Mouse (Mus musculus) right cerebral cortex, postnatal 25 days (tissue): ENCODE results near the gene Arpc5l.
"Not testable (repeated sequence)": the region's sequence is repeated elsewhere in the genome, so short reads cannot be mapped to it uniquely, and the experiment has no call there.

ENCODE experiments used
- DNase-seq: peaks from one replicate; pipeline ENCODE4 v3.0.0; 2022

The Arpc5l gene

DNA sequence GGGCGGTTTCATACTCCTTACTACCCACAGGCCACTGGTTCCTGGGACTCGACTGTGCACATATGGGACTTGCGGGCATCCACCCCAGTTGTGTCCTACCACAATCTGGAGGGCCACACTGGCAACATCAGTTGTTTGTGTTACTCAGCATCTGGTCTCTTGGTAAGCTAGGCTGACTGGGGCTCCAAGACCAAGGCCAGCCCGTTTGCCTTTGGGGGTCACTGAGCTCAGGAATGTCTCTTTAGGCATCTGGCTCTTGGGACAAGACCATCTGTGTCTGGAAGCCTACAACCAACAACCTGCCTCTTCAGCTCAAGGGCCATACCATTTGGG, 4.6 kb upstream of the Arpc5l start:
- DNase-seq = no peak

DNA sequence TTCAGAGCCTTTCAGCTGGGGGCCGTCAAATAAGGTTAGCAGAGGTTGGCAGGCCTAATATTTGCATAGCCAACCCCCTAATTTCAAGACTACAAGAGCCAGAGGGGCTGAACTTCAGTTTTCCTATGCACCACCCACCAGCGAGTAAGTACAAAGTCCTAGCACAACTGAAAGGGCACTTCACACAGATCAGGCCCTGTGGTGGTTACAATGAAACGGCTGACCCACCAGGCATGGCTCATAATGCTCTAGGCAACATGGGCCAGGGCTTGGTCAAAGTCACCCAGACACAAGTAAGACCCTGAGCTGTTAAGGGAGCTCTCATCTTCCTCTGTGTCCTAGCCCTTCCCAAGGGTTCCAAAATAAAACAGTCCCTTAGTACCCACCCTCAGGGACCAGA, 3.3 kb upstream of the Arpc5l start:
- DNase-seq = no peak

DNA sequence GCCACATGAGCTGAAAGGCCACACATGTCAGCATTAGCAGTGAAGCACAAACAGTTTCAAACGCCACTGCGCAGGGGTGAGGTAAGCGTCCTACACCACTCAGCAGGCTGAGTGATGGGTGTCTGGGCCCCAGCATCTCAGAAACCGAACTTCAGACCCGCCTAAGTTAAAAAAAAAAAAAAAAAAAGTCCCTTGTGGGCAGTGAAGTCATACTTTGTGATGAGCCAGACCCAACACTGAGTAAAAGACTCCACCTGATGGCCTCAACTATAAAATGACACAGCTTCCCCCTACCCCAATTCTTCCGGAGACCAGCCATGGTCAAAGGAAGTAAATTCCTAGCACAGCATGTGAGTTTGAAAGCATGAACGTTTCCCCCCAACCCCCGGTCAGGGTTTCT, 2.0 kb upstream of the Arpc5l start:
- no peak for DNase-seq

DNA sequence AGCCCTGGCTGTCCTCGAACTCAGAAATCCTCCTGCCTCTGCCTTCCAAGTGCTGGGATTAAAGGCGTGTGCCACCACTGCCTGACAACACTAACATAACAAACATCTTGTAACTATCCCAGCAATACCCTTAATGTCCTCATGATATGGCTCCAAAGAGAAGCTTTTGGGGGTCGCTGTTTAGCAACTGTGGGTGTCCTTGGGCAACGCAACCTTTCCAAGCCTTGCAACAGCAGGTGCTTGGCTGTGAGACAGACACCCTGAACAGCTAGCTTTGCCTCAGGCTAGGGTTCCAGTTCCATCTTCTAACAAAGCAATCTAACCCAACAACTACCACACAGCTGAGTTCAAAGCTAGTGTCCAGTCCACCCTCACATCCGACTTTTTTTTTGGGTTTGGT, 1.6 kb upstream of the Arpc5l start:
- DNase-seq = no peak

DNA sequence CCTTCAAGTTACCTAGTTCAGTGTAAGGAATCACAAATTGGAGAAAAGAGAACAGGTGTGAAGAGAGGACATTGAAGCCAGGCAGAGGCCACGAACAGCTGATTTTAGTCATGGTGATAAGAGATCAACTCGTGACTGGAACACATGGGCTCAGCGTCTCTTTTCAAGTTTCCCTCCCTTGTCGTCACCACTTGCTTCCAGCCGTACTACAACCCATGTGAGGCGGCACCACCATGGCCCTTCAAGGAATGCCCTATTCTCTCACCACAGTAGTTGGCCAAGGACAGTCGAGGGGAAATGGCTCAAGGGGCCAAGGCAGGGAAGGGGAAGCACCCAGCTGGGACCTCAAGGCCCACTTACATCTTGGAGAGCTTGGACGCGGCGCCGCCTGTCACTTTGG, 776 bp upstream of the Arpc5l start:
- DNase-seq = no peak

DNA sequence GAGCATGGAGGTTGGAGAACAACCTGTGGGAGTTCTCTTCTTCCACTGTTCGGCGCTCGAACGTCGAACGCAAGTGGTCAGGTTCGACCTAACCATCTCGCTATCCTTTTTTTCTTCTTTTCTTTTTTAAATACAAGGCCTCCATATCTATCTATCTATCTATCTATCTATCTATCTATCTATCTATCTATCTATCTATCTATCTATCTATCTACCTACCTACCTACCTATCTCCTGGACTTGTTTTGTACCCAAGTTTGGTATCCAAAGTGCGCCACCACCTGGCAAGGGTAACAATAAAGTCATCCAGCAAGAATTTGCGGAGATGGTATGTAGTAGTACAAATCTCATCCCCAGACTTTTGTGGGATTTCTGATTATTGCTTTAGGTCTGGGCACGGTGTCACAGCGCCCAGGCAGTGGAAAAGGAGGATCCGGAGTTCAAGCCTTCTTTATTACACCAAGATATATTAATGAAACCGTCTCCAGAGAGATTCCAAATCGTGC, 479 bp downstream of the Arpc5l start, which contains the start of gene Rpl35:
Rpl35 (minus strand) TSS at position 51 of the 506 bp plus-strand sequence.
- no peak for DNase-seq

DNA sequence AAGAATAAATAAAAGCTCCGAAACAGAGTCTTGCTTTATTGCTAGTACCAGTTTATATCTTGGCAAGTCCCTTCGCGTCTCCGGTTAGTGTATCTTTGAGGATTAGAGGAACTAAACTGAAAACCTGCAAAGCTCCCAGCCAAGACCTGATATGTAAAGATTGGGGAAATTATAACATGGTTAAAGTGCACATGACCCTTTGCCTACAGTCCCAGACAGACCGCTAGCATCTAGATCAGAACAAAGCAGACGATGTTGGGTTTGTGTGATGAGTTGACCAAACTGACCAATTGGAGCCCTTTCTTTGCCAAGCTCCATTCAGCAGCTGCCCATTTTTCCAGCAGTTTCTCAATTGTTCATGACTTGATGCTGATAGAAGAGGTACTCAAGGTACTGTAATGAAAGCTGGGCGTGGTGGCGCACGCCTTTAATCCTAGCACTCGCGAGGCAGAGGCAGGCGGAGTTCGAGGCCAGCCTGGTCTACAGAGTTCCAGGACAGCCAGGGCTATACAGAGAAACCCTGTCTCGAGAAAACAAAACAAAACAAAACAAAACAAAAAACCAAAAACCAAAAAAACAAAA, 1.1 kb downstream of the Arpc5l start:
- DNase-seq = no peak

DNA sequence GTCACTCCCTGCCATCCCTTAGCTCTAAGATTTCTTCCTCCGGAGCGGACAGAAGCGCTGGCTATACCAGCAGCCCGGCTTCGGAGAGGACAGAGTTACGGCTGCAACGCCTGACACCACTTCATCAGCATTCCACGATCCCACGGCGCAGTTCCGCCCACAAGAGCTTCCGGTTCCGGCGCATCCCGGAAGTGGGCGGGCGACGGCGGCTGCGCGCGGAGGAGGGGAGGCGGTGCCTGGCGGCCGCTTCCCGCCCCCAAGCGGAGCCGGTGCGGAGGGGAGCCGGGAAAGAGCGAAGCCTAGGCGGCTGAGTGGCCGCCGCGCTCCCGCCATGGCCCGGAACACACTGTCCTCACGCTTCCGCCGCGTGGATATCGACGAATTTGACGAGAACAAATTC, 2.7 kb downstream of the Arpc5l start:
- peak; percentile 96 for DNase-seq

DNA sequence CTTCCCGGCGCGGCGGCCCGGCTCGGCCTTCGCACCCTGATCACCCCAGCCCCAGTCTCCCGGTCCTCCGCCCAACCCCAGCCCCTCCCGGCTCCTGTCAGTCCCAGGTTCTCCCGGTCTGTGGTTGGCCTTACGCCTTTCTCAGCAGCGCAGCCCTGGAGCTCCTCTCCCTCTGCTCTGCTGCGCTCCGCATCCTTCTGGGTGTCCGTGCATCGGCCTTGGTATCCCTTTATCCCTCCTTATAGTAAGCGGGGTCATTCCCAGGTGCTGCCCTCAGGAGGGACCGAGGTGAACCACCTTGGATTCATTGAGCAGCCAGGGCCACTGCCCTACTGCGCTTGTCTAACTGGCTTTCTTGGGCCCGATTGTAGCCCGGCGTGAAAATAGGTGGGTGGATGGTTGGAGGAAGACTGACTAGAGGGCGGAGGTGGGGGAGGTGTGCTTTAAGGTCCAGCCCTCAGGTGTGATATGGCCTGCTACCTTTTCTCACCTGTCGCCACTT, 3.3 kb downstream of the Arpc5l start:
- DNase-seq = no peak

DNA sequence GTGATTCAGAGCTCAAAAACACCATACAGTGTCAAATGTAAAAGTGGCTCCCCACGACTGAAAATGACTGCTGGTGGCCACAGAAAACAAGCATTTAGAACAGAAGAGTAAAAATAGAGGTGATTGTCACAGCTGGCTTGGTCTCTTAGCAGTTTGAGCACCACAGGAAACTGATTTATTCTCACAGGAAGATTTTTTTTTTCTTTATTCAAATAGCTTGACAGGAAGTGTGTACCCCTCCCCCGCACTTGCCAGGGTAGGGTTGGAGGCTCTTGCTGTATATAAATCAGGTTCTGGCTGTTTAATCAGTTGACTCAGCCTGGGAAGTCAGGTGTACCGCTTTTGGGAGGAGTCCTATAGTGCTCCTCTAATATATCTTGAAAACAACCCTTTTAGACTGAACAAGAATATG, 3.8 kb downstream of the Arpc5l start:
- DNase-seq = no peak

DNA sequence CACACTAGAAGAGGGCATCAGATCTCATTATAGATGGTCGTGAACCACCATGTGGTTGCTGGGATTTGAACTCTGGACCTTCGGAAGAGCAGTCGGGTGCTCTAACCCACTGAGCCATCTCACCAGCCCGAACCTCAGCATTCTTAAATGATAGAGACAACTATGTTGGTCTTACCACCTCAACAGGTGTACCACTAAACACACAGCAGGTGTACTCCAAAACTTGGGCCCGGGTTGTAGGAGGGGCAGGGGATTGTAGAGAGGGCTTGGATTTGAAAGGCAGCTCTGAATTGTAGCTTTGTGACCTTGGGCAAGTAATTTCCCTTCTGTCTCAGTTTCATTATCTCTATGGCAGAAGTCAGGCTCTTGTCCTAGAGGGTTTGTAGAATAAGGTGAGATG, 5.0 kb downstream of the Arpc5l start:
- DNase-seq = not testable (repeated sequence)

DNA sequence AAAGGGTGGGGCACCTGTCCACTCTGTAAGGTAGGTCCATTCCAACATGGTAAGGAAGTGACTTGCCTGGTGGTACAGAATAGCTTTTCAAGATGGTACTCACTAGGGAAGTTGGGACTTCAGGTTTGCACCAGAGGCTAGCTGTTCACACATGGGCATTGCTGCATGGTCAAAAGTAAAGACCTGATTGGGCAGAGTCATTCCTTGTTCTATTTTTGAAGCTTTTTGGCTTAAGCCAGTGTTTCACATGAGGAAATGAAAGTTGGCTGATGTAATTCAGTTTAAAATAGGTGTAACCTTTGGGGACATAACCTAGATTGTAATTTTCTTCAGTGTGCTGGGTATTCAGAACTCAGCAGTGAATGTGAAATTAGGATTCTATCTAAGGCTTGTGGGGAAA, 6.1 kb downstream of the Arpc5l start:
- no peak for DNase-seq

DNA sequence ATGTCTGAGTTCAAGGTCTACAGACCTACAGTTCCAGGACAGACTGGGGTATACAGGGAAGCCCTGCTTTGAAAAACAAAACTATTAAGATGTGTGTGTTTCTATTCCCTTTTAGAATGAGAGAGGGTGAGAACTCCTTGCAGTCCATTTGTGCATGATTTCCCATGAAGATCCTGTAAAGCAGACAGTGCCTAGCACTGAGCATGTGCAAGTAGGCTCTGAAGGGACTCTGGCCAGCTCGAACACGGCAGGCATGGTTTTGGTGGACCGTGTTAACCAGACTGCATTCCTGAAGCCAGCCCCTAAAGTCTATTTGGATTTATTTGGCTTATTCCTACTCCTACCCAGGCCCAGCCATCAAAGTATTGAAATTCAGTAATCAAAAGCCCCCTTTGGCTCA, 6.8 kb downstream of the Arpc5l start:
- DNase-seq = no peak

DNA sequence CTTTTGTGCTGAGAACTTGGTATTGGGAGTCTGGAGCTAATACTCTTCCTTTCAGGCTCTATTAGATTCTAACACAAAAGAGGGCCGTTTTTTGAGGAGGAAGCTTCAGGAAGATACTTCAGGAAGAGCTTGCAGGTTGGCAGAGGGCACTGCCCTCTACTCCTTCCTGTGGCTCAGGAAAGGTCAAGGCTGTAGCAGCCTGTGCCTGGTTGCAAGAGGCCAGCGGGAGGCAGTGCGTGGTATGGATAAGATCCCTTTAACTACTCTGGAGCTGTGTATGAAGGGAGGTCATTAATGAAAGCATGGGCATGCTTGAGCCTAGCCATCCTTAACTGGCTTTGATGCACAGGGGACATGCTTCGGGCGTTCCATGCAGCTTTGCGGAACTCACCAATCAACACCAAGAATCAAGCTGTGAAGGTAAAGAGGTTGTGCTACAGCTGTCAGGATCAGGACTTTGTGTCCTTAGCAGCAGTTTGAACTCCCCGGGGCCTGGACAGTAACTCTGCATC, 7.7 kb downstream of the Arpc5l start:
- DNase-seq = no peak

DNA sequence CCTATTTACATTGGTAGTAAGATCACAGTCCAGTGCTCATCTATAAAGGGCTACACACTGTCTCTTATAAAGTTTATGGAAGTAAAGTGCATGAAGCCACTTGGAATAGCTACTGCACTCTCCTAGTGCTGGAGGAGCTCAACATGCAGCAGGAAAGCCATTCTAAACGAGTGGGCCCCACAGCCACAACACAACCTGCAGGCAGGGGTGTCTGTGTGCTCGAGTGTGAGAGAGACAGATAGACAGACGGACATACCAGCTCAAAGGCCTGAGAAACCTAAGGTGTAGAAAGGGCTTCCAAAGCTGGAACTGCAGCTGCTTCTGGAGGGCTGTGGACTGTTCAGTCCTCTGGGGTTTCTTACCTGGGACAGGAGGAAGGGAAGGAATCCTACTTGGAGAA, 11.4 kb downstream of the Arpc5l start:
- DNase-seq = no peak

DNA sequence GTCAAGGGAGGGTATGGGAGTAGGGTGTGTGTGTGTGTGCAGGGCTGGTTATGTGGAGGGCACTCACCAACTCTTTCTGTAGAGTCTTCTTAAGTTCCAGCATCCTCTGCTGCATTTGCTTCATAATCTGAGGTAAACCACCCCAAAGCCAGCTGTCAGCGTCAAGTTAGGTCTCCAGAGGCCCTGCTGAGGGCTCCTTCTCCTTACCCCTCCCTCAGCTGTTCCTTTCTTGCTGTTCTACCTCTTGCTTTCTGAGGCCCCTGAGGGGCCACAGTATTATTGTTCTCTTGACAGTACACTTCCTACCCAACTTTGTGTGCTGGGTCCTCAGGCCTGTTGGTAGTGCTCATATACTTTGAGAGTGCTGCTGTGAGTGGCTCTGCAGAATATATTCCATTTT, 14.9 kb downstream of the Arpc5l start:
- DNase-seq = no peak

DNA sequence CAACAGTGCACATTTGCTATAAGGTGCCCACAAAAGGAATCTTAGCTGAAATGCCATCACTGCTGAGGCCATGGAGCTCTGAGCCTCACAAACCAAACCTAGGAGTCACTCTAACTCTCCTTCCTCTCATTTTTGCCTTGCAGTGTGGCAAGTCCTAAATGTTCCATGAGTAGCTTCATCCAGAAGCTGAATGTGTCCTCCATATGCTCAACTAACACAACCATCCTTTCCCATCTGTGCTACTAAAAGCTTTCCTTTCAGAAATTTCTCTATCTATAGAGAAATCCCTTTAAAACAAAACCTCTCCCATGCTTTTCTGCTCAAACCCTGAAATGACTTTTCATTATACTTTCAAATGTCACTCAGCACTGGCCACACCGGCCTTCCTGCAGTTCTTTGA, 26.5 kb downstream of the Arpc5l start:
- DNase-seq = no peak

DNA sequence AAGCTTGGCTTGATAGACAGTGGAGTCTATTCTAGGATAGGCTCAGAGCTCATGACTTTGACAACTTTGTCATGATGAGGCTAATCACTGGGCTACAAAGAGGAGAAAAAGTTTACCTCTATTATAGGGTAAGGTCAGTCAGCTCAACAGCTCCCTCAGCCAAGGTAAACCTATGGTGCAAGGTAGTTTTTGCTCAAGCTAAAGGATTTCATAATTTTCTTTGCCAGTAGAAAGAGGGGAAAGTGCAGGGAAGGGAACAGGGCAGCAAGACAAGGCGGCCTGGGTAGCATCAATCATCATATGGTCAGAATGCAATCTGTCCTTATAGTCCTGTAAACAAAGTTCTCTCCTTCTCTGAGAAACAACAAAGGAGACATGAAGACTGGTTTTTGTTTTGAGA, 35.1 kb downstream of the Arpc5l start:
- DNase-seq = no peak

DNA sequence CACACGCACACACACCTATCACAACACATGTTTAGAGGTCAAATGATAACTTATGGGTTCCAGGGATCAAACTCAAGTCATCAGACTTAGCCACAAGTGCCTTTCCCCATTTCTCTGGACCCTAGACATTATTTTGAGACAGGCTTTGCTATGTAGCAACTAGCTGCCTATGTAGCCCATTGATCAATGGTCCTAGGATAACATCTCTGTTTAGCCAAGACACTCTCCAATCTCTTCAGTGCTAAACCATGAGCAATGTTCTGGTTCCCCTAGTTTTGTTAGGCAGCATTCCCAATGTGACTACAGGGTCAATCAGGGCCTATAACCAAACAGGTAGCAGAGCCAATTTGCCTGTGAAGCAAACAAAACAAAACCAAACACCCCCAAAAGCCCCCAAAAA, 43.4 kb downstream of the Arpc5l start:
- DNase-seq = no peak

DNA sequence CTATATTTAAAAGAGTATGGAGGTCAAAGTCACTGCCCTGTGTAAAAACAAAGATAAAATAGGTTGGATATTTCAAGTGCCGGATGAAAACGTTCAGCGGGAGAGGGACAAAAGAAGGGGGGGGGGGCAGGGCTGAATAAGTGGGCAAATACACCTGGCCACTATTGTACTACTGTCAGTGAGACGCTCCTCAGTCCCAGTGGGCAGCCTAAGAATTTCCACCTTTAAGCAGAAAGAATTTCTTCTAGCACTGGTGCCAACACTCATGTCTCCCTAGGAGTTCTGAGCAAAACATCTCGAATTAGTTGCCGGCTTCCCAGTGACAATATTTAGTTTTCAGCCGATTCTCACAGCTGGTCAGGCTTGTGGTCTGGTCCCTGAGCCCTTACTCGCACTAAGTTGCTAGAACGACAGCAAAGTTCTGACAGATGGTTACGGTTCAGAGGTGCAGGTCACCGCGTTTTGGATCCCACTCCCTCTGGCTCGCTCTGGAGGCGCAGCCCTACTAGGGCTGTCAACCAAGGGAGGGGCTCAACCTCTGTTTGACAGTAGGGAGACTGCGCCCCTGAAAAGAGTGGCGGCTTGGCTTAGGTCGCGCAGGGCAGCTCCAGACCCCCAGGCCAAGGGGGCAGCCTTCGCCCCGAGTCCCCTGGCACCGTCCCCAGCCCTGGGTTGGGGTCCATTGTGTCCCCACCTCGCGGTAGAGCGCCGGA, 59.7 kb downstream of the Arpc5l start:
- DNase-seq = no peak
